Mouse (Mus musculus) lung, postnatal 36 days (tissue): Measurements from ENCODE around the gene Myo1c.

Experiments used
- DNase-seq: peaks from one replicate; pipeline ENCODE4 v3.0.0; 2022; ENCODE audit warnings: mixed read lengths

Gene Myo1c

GRCm38 (mm10) chr11:75650311-75650710 is at the start of gene Myo1c:
Myo1c (plus strand) TSS chr11:75650504.
- peak; percentile 20 for DNase-seq

DNA sequence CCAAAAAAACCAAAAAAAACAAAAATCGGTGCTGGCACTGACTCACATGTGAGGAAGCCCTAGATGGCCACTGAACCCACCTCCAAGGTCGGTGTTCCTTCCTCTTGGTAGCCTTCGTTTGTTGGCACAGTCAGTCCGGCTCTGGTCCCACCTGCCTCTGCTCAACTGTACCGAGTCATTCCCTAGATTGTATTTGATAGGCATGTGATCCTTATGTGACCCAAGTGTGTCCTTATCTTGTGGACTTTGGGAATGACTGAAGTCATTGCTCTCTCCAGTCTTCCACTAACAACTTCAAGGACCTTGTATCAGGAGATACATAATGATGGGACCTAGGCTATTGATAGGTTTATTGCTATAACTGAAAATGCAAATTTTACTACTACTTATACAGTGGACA is 45.5 kb upstream of the Myo1c start:
- DNase-seq = no peak

DNA sequence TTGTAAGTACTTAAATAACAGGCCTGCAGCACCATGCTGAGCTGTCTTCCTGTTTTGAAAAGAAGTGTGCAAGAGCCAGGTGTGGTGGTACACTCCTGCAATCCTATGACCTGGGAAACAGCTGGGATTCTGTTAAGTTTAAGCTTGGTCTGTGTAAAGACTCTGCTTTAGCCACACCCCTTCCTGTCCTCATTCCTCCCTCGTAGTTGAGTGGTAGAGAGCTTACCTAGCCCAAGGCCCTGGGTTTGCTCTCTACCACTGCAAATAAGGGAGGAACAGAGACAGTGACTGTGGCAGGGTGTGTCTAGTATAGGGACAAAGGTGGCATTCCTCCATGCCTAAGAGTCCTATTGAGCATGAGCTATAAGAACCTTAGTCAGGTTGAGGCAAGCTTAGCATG is 45.0 kb upstream of the Myo1c start:
- DNase-seq = no peak

DNA sequence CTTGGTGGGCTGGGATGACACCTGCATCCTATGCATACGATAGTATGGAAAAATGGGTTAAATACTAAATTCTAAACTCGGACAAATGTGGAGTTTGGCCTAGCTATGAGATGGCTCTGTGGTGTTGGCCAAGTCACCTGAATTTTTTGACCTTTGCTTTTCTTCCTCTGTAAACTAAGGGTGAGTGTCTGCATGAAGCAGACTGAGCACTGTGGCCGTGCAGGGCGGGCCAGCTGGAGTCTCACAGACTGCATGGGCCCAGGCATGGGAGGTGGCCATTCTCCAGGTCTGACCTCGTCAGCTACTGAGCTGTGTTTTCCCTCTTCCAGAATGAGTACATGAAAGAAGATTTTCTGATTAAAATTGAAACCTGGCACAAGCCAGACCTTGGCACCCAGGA is 41.5 kb upstream of the Myo1c start:
- no peak for DNase-seq

DNA sequence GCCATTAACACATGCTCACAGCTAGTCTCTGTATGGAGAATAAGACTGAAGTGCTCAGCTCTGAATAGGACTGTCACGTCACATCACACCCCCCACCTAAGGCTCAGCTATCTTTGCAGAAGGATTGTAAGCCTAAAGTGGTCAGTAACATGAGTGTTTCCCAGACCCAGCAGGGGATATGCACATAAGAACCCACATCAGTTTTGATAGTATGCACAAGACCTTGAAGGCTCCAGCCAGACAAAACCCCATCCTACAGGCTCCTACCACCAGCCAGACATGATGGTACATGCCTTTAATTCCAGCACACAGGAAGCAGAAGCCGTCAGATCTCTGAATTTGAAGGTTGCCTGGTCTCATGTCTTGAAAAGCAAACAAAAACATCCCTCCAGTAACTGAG is 40.3 kb upstream of the Myo1c start:
- DNase-seq = no peak

DNA sequence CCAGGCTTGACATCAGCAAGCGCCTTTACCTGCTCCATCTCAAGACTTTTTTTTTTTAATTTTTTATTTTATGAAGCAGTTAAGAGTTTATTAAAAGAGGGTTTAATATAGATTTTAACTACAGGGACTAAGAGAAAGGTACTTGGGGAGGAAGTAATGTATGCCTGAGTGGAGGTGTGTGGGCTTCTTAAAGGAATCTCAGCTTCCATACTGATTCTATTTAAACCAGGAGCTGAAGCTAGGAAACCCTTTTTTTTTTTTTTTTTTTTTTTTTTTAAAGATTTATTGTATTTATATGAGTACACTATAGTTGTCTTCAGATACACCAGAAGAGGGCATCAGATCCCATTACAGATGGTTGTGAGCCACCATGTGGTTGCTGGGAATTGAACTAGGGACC is 35.5 kb upstream of the Myo1c start:
- no peak for DNase-seq

- DNase-seq = no peak
Measured at GRCm38 (mm10) chr11:75615556-75615955, 34.7 kb upstream of the Myo1c start.

DNA sequence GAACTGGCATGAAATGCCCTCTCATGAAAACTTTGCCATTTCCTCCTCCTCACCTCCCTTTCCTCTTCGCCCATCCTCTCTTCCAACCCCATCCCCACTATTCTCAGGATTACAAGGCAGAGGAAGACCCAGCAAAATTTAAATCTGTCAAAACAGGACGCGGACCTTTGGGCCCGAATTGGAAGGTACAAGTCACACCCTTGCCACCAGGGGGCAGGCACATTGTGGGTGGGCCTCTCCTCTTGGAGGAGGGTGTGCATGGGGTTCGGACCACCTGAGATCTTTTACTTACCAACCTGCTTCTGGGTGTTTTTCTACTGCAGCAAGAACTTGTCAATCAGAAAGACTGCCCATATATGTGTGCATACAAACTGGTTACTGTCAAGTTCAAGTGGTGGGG is 31.2 kb upstream of the Myo1c start:
- no peak for DNase-seq

DNA sequence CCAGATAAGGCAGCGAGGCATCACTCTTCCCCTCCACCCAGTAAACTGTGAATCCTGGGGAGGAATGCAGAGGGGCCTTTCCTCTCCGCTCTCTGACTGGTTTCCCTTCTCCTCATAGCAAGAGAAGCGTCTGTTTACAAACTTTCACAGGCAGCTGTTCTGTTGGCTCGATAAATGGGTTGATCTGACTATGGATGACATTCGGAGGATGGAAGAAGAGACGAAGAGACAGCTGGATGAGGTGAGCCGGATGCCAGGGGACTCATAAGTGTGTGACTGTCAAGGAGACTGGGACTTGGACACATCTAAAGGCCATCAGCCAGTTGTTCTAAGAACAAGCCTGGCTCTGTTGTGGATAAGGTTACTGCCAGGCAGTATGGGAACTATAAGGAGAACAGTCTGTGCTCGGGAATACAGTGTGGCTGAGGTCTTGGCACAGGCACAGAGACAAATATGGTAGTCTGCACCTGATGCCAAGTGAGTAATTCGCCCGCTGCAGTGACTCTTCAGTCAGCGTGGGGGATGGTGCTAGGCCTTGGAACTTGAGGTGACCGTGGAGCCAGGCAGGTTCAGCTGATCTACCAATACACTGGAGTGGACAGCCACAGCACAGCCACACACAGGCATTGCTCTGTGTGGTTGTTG is 30.0 kb upstream of the Myo1c start:
- DNase-seq = peak; percentile 65

DNA sequence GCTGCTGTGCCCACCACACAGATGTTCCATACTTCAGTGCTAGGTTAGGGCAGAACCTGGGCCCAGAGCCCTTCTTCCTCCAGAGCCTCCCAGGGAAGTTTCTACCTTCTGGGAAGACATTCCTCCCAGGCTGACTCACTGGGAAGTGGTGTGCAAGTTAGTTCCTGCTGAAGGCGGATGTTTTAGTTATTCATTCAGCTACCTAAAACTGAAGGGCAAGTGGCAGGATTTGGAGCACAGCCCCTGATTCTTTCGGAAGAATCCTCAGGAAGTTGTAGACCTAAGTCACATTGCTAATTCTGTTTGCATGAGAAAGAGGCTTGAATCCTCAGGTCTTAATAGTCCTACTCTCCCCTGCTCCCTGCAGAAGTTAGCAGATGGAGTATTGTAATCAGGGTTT is 28.9 kb upstream of the Myo1c start:
- DNase-seq = no peak

DNA sequence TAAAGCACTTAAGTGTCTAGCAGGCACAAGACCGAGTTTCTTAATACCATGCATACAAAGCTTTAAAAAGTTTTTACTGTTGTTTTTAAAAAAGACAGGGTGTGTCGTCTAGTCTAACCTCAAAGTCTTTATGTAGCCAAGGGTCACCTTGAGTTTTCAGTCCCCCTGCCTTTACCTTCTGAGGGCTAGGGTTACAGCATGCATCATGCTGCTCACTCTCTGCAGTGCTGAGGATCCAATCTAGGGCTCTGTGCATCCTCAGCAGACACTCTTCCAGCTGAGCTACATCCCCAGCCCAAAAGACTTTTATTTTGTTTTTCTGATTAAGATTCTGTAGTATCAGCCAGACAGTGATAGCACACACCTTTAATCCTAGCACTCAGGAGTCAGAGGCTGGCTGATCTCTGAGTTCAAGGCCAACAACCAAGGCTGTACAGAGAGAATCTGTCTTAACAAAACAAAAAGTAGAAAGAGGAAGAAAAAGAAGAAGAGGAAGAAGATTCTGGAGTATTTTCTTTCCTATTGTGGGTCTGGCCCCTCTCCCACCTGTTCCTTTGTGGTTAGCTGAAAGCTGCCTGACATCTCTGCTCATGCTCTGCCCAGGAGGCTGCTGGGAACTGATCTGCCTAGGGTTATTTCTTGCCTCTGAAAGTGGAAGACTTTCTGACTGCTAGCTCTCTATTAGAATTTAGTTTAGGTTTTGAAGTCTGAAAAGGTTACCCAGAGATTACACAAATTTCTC is 27.5 kb upstream of the Myo1c start:
- DNase-seq = no peak

GRCm38 (mm10) chr11:75624102-75624554 is 26.2 kb upstream of the Myo1c start:
- peak; percentile 46 for DNase-seq

DNA sequence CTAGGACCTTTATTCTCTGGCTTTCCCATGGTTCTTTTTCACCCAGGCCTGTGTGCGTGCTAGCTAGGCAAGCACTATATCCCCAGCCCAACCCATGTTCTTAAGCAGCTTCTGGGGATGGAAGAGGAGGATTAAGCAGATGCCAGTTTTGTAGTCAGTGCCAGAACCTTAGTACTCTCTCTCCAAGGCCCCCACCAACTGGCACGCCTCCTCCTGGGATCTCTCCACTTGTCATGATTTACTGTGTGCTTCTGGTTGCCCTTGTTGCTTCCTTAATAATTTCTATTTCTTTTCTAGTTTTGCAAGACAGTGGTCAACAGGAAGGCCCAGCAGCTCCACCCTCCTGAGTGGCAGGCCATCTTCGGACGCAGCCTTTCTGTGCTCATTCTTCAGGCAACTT is 24.5 kb upstream of the Myo1c start:
- DNase-seq = no peak

DNA sequence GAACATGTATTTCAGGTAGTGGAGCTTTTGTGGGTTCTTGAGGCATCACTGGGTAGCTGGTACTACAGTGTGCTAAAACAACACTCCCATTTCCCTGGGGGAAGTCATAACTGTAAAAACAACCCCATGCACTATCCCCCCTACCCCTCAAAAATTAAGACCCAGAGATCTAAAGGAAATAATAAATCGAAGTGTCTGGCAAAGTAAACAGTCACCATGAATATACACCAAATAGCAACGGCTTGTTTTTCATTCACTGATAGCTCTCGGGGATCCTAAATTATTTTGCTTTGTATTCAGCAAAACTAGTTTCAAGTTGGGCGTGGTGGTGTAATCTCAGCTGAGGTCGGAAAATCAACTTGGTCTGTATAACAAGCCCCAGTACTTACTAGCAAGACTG is 20.2 kb upstream of the Myo1c start:
- no peak for DNase-seq

- DNase-seq = peak; percentile 98
Measured at GRCm38 (mm10) chr11:75630645-75631229, 19.6 kb upstream of the Myo1c start, which contains the start of gene Inpp5k. Inpp5k (plus strand) TSS chr11:75630988.

- peak; percentile 79 for DNase-seq
Measured at GRCm38 (mm10) chr11:75631561-75632225, 18.6 kb upstream of the Myo1c start.

GRCm38 (mm10) chr11:75632921-75633320 is 17.4 kb upstream of the Myo1c start:
- no peak for DNase-seq

DNA sequence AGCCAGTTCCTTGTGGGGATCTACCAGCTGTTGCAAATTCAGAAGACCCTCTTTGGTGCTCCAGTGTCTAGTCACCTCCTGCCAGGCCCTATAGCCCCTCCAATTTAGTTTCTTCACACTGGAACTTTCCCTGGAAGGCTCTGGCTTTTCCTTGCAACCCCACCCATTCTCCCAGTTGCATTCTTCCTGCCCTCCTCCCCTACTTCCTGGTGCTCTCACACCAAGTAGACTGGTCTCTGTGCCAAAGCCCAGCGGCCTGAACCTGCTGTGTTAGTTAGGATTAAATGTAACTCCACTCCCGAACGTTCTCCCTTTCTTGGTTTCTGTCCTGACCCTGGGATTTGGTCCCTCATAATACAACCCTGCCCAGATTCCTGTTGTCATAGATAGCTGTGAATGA is 15.5 kb upstream of the Myo1c start:
- DNase-seq = peak; percentile 63

DNA sequence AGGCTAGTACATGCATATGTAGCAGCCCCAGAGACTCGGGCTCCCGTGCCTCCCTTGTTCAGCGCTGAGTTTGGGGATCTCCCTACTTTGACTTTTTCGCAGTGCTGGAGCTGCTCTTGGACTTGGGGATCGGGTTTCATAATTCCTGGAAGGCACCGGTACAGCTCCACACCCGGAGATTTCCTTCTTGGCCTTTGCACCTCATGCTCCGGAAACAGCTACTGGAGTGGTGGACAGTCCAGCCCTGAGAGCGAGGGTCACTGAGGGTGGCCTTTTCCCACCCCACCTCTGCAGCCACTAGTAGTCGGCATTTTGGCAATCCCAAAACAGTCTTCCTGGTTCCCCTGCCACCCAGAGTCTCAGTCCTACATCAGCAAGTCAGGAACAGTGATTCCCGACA is 15.0 kb upstream of the Myo1c start:
- DNase-seq = peak; percentile 59

GRCm38 (mm10) chr11:75643323-75643722 is 7.0 kb upstream of the Myo1c start:
- DNase-seq = no peak

- DNase-seq = peak; percentile 33
Measured at GRCm38 (mm10) chr11:75644684-75645083, 5.6 kb upstream of the Myo1c start.

- peak; percentile 45 for DNase-seq
Measured at GRCm38 (mm10) chr11:75647681-75648211, 2.6 kb upstream of the Myo1c start.

GRCm38 (mm10) chr11:75649155-75649561 is 1.1 kb upstream of the Myo1c start:
- peak; percentile 82 for DNase-seq
